Mouse (Mus musculus) heart, postnatal 0 days (tissue): ENCODE data around the gene Myo16. TPM values are rescaled to one million over a fixed set of nuclear protein-coding genes. Genes with fewer than 3 reads are reported as not detected.

ENCODE experiments used
- ATAC-seq: fragments of 200-750 bp; cut with Nextera tagmentation; 2 replicates; pipeline ENCODE4 v1.8.0; 2017; ENCODE audit warnings: low read depth, moderate number of reproducible peaks, moderate library complexity; ENCODE audit not compliant: insufficient read depth
- DNase-seq: peaks from one replicate; pipeline ENCODE4 v3.0.0-alpha.2; 2016; ENCODE audit warnings: low spot score
- H3K27ac ChIP-seq: fragments of 300-500 bp; sonication (generic); 2 replicates; pipeline ENCODE4 v1.5.1; 2014; ENCODE audit warnings: low read depth, mild to moderate bottlenecking
- H3K27me3 ChIP-seq: fragments of 300-500 bp; sonication (generic); 2 replicates; pipeline ENCODE4 v1.6.1; 2014; ENCODE audit warnings: low read length, mixed read lengths; ENCODE audit not compliant: control insufficient read depth, insufficient read depth
- H3K36me3 ChIP-seq: fragments of 300-500 bp; sonication (generic); replicated peaks from 2 replicates; pipeline ENCODE4 v1.6.1; 2014; ENCODE audit warnings: low read length, mixed read lengths; ENCODE audit not compliant: control insufficient read depth, insufficient read depth
- H3K4me1 ChIP-seq: fragments of 300-500 bp; sonication (generic); 2 replicates; pipeline ENCODE4 v1.6.1; 2014; ENCODE audit warnings: antibody characterized with exemption; ENCODE audit not compliant: control insufficient read depth, insufficient read depth
- H3K4me2 ChIP-seq: fragments of 300-500 bp; sonication (generic); 2 replicates; pipeline ENCODE4 v1.6.1; 2014; ENCODE audit warnings: low read depth, mild to moderate bottlenecking, low read length, moderate library complexity
- H3K4me3 ChIP-seq: fragments of 300-500 bp; sonication (generic); 2 replicates; pipeline ENCODE4 v1.5.1; 2014; ENCODE audit warnings: low read depth, low read length
- H3K9ac ChIP-seq: fragments of 300-500 bp; sonication (generic); replicated peaks from 2 replicates; pipeline ENCODE4 v1.6.1; 2014; ENCODE audit warnings: low read depth, low read length, mixed read lengths
- H3K9me3 ChIP-seq: fragments of 300-500 bp; sonication (generic); replicated peaks from 2 replicates; pipeline ENCODE4 v1.6.1; 2016; ENCODE audit warnings: low read length; ENCODE audit not compliant: control insufficient read depth
- CTCF ChIP-seq: IDR thresholded peaks from 2 replicates; pipeline ENCODE4 v1.5.1; 2016; ENCODE audit warnings: antibody characterized with exemption, control low read depth, low read depth
- EP300 ChIP-seq: IDR thresholded peaks from 2 replicates; pipeline ENCODE4 v1.6.1; 2016; ENCODE audit warnings: antibody characterized with exemption, low read depth
- WGBS: fragments of 180-500 bp; shearing (Covaris S2); extraction: QIAGEN DNeasy Blood & Tissue Kit; methylation state at CpG from one replicate; pipeline ENCODE4 v1.1.7; 2014; 5-methylcytosine and 5-hydroxymethylcytosine counted together
- polyA plus RNA-seq: library from polyadenylated mRNA; unstranded; fragments of >200 nt; fragmentation: Nextera tagmentation; extraction: Ambion mirVana; gene quantifications from 2 replicates; pipeline ENCODE4 v1.2.1, GENCODE M21; 2015
- total RNA-seq: library from RNA; depleted of rRNA; stranded (reverse); fragments of >200 nt; gene quantifications from 2 replicates; pipeline ENCODE4 v1.2.3, GENCODE M21; 2014; ENCODE audit warnings: low replicate concordance

Myo16 gene
- total and polyA plus RNA-seq, 2 experiments from 2014 or later, result not detected

DNA sequence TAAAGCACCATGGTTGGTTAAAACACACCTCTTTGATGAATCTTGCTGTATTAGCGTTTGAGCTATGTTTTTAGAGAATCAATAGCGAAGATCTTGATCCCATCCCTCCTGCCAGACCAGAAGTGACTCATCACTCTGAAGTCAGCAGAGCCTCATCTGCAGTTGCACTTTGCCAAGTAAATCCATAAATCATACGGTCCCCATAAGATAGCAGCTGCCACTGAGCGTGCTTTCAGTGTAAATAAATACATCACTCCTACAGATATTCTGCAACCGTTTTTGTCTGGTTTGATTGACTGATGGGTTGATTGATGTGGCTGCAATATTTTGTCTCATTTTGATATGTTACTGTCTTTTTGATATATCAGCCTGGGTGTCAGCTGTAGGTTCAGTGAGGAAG lies 457.9 kb downstream of the Myo16 start:
- 71% methylated on average over 5 of the region's 5 CpGs for WGBS
- H3K27ac ChIP-seq, result no peak overlapping the region
- no peaks in the 10 kb centered on the region for H3K27me3 ChIP-seq
- no peaks in the 10 kb centered on the region for H3K9me3 ChIP-seq
- H3K9ac ChIP-seq, result no peak overlapping the region
- no peak overlapping the region for H3K4me2 ChIP-seq
- ATAC-seq (no peak), DNase-seq (no peak)
- no peak overlapping the region for H3K4me3 ChIP-seq
- TF ChIP-seq EP300 (no peak), CTCF (no peak)
- H3K4me1 ChIP-seq, result no peaks in the 10 kb centered on the region
- H3K36me3 ChIP-seq, result no peaks in the 10 kb centered on the region

- 55% methylated on average over 2 of the region's 2 CpGs for WGBS
- Histone ChIP-seq H3K4me1 (no peaks in the 10 kb centered on the region), H3K27ac (no peak overlapping the region), H3K27me3 (no peaks in the 10 kb centered on the region), H3K36me3 (no peaks in the 10 kb centered on the region), H3K9ac (no peak overlapping the region), H3K9me3 (no peaks in the 10 kb centered on the region), H3K4me3 (no peak overlapping the region), H3K4me2 (no peak overlapping the region)
- DNase-seq, result peak; percentile 43
- TF ChIP-seq EP300 (no peak), CTCF (peak; percentile 55)
- no peak for ATAC-seq
Observed at GRCm38 (mm10) chr8:10613371-10613770, 459.7 kb downstream of the Myo16 start.

GRCm38 (mm10) chr8:10619689-10620088 lies 466.0 kb downstream of the Myo16 start:
- Histone ChIP-seq H3K9ac (no peak overlapping the region), H3K9me3 (no peaks in the 10 kb centered on the region), H3K4me1 (no peaks in the 10 kb centered on the region), H3K27ac (no peak overlapping the region), H3K4me2 (no peak overlapping the region), H3K27me3 (no peaks in the 10 kb centered on the region), H3K36me3 (no peaks in the 10 kb centered on the region), H3K4me3 (no peak overlapping the region)
- 87% methylated on average over 2 of the region's 2 CpGs for WGBS
- no peak for DNase-seq
- no peak; the same call in 1 of the 2 replicates for ATAC-seq
- TF ChIP-seq CTCF (no peak), EP300 (no peak)

GRCm38 (mm10) chr8:10625262-10625661 lies 471.6 kb downstream of the Myo16 start:
- Histone ChIP-seq H3K9me3 (no peaks in the 10 kb centered on the region), H3K4me2 (no peak overlapping the region), H3K27me3 (no peaks in the 10 kb centered on the region), H3K36me3 (no peaks in the 10 kb centered on the region), H3K4me3 (no peak overlapping the region), H3K9ac (no peak overlapping the region), H3K27ac (no peak overlapping the region), H3K4me1 (no peaks in the 10 kb centered on the region)
- no peak for TF ChIP-seq EP300
- no peak for TF ChIP-seq CTCF
- WGBS, result 58% methylated on average over 5 of the region's 5 CpGs
- ATAC-seq, result no peak
- no peak for DNase-seq

GRCm38 (mm10) chr8:10628725-10629124 lies 475.0 kb downstream of the Myo16 start:
- DNase-seq, result no peak
- no peak overlapping the region for H3K9ac ChIP-seq
- no peak overlapping the region for H3K4me3 ChIP-seq
- 73% methylated on average over 8 of the region's 8 CpGs for WGBS
- no peak for TF ChIP-seq CTCF
- TF ChIP-seq EP300, result no peak
- no peaks in the 10 kb centered on the region for H3K4me1 ChIP-seq
- no peaks in the 10 kb centered on the region for H3K27me3 ChIP-seq
- no peak for ATAC-seq
- H3K27ac ChIP-seq, result no peak overlapping the region
- H3K9me3 ChIP-seq, result no peaks in the 10 kb centered on the region
- H3K4me2 ChIP-seq, result no peak overlapping the region
- H3K36me3 ChIP-seq, result no peaks in the 10 kb centered on the region

GRCm38 (mm10) chr8:10629862-10630261 lies 476.2 kb downstream of the Myo16 start:
- ATAC-seq (no peak), DNase-seq (no peak)
- no peaks in the 10 kb centered on the region for H3K9me3 ChIP-seq
- no peak overlapping the region for H3K9ac ChIP-seq
- no peak for TF ChIP-seq EP300
- no peak for TF ChIP-seq CTCF
- no peaks in the 10 kb centered on the region for H3K4me1 ChIP-seq
- H3K36me3 ChIP-seq, result no peaks in the 10 kb centered on the region
- H3K4me3 ChIP-seq, result no peak overlapping the region
- H3K27me3 ChIP-seq, result no peaks in the 10 kb centered on the region
- H3K4me2 ChIP-seq, result no peak overlapping the region
- no peak overlapping the region for H3K27ac ChIP-seq
- WGBS, result 68% methylated on average over 5 of the region's 5 CpGs
